Comparison of ENCODE assay signal across 14 mouse cellular contexts in genomic region chr1:38048121-38048520, GRCm38 (mm10). TPM values are rescaled to one million over a fixed set of nuclear protein-coding genes. Genes with fewer than 3 reads are reported as not detected.
A peak's percentile ranks its signal among the peaks of the same experiment; 100 is the strongest.
DNase-seq lines count a peak whose midpoint lies in the region; TF ChIP-seq lines count a peak whose summit lies in the region.
"Had no signal": no experiment of that assay in that cellular context is flagged by ENCODE, and none has a peak within 500 bp of the region (broad histone marks: within the 10 kb centered on the region; RNA-seq: fewer than 3 reads in every experiment).

No protein-coding gene starts in this region.

- TF ChIP-seq CTCF in brain, embryonic 14.5 days (IDR thresholded peaks at IDR 0.05; ENCODE audit: borderline replicate concordance, extremely low read depth, insufficient read depth, insufficient read length), result no peak

- peak; percentile 37 for DNase-seq in cerebellum, adult 9-11 months
- no peak for DNase-seq in cerebellum, adult 11-12 months
- DNase-seq in layer of hippocampus, adult 9-10 months (ENCODE audit: low spot score), result peak; percentile 30
- DNase-seq in layer of hippocampus, postnatal 25 days (ENCODE audit: extremely low spot score in 1 of 2, low spot score in 1 of 2), result no peak
- peak; percentile 63 for DNase-seq in MN1 (ENCODE audit: low spot score)
- DNase-seq in brain, embryonic 14.5 days (ENCODE audit: low read depth), result peak; percentile 18
- no peak for DNase-seq in right cerebral cortex, postnatal 36 days (ENCODE audit: low spot score in 2 of 2)
- DNase-seq: adrenal gland, postnatal 14 days; gastrocnemius, adult 2 months; heart, postnatal 10 days; kidney, adult 9 months; kidney, postnatal 25 days; right cerebral cortex, postnatal 14 days; thymus, postnatal 25 days had no signal

- no peak for TF ChIP-seq POLR2A in brain, embryonic 14.5 days (IDR thresholded peaks at IDR 0.05; ENCODE audit: borderline replicate concordance, extremely low read depth, insufficient read depth, insufficient read length, poor library complexity, severe bottlenecking)

RNA-seq across cellular contexts. Expression of gene Eif5b, which starts 50.3 kb away (rescaled TPM):
- 10 to 100 TPM; 41.5 to 47.4 TPM for total RNA-seq in layer of hippocampus, postnatal 25 days (2021)
- polyA plus RNA-seq in brain, embryonic 14.5 days (2012; rRNA removed), result 20.0 and 28.0 TPM in 2 replicates

RNA-seq across cellular contexts. Expression of gene Txndc9, which starts 50.4 kb away (rescaled TPM):
- 10 to 100 TPM; 62.4 to 64.2 TPM for total RNA-seq in layer of hippocampus, postnatal 25 days (2021)
- polyA plus RNA-seq in brain, embryonic 14.5 days (2012; rRNA removed), result 49.7 and 51.0 TPM in 2 replicates

Comparison
In these comparisons a context has a peak if more than half of its experiments do, and no peak if none do; other contexts are left out.
1. DNase-seq: peak in cerebellum, adult 9-11 months (single experiment), layer of hippocampus, adult 9-10 months (single experiment), MN1 (single experiment) and brain, embryonic 14.5 days (single experiment); none in cerebellum, adult 11-12 months (single experiment), layer of hippocampus, postnatal 25 days (0 of 2) and right cerebral cortex, postnatal 36 days (0 of 2).